Mouse (Mus musculus): ENCODE results near the gene Phlpp1. TPM values are rescaled to one million over a fixed set of nuclear protein-coding genes. Genes with fewer than 3 reads are reported as not detected.

The Phlpp1 gene
- total and polyA plus RNA-seq, 3 experiments: 14.8 to 38.4 (median 20.9) TPM

- TF ChIP-seq JUN (IDR thresholded peaks at IDR 0.05; ENCODE audit: insufficient read depth, low read depth, low read length): peak; percentile 64; the same call in 1 of the 2 replicates
- TF ChIP-seq EP300 (IDR thresholded peaks at IDR 0.05; ENCODE audit: low read length): peak; percentile 92
- TF ChIP-seq JUND (conservative IDR thresholded peaks at IDR 0.05; ENCODE audit: low read depth, low read length): peak; percentile 90
- peak; percentile 88 for TF ChIP-seq MEF2A (IDR thresholded peaks at IDR 0.05; ENCODE audit: borderline replicate concordance, low read depth, low read length)
- TF ChIP-seq ZNF384 (IDR thresholded peaks at IDR 0.05; ENCODE audit: low read depth, low read length): peak; percentile 22
- peak; percentile 35; the same call in 1 of the 2 replicates for TF ChIP-seq MAFK (IDR thresholded peaks at IDR 0.05; ENCODE audit: insufficient replicate concordance, low read length)
- TF ChIP-seq CHD2 (IDR thresholded peaks at IDR 0.05; ENCODE audit: low read length): peak; percentile 34; the same call in 1 of the 2 replicates
- peak; percentile 77 for TF ChIP-seq BHLHE40 (IDR thresholded peaks at IDR 0.05; ENCODE audit: low read depth, low read length)
- no peak for TF ChIP-seq CTCF (conservative IDR thresholded peaks at IDR 0.05 in 1 of 2, IDR thresholded peaks at IDR 0.05 in 1 of 2; ENCODE audit: low read depth in 2 of 2, low read length in 2 of 2)
- TF ChIP-seq CHD1 (IDR thresholded peaks at IDR 0.05; ENCODE audit: low read depth, low read length): no peak
- peak; percentile 33; the same call in 1 of the 2 replicates for TF ChIP-seq SIN3A (IDR thresholded peaks at IDR 0.05; ENCODE audit: low read length)
- TF ChIP-seq RCOR1 (conservative IDR thresholded peaks at IDR 0.05; ENCODE audit: low read depth, low read length): peak; percentile 73; the same call in 1 of the 2 replicates
- peak; percentile 79 for TF ChIP-seq ETS1 (conservative IDR thresholded peaks at IDR 0.05; ENCODE audit: low read depth, low read length)
- peak; percentile 80 for TF ChIP-seq IRF4 (IDR thresholded peaks at IDR 0.05; ENCODE audit: low read depth, low read length)
- no peak for TF ChIP-seq PAX5 (IDR thresholded peaks at IDR 0.05; ENCODE audit: low read length)
- H3K4me1 ChIP-seq (ENCODE audit: control insufficient read depth in 1 of 2, insufficient read depth in 2 of 2): peaks cover 8 to 81% of the 10 kb centered on the region in 2 experiments
- peaks cover 5% of the 10 kb centered on the region for H3K9me3 ChIP-seq (replicated peaks; ENCODE audit: low read length)
- peaks cover 20% of the 10 kb centered on the region; the same call in 1 of the 2 replicates for H3K79me2 ChIP-seq (replicated peaks; ENCODE audit: control insufficient read depth, extremely low read depth, insufficient read depth, poor library complexity, severe bottlenecking)
- peaks cover 0 to 22% of the 10 kb centered on the region in 2 experiments for H3K36me3 ChIP-seq (replicated peaks in 1 of 2; ENCODE audit: control insufficient read depth in 1 of 2, insufficient read depth in 1 of 2, low read length in 1 of 2)
- peak overlapping the region; percentile 87 for H3K4me2 ChIP-seq (ENCODE audit: insufficient read depth, low read depth, poor library complexity, severe bottlenecking)
- in situ Hi-C loops (cut with MboI; ENCODE audit: low pct_ligation_motif_present, low pct_unique_long_range_greater_than_20kb, low sequenced_read_pairs): no loop called here
- dilution Hi-C loops (cut with MboI; ENCODE audit: extremely low pct_ligation_motif_present, extremely low pct_unique_long_range_greater_than_20kb, low sequenced_read_pairs): no loop called here
- peak; percentile 59 for DNase-seq (ENCODE audit: extremely low read depth)
- H3K27ac ChIP-seq (ENCODE audit: insufficient read depth, low read depth): peak overlapping the region; percentile 34; the same call in 1 of the 2 replicates
- H3K4me3 ChIP-seq (replicated peaks in 1 of 3; ENCODE audit: low read depth in 2 of 3, low read length in 2 of 3, poor library complexity in 1 of 3): no peak overlapping the region
- H3K27me3 ChIP-seq (replicated peaks): no peaks in the 10 kb centered on the region
- H3K9ac ChIP-seq (ENCODE audit: insufficient read depth, low read depth): no peak overlapping the region
These were observed 59.8 kb downstream of the Phlpp1 start for GRCm38 (mm10) chr1:106231345-106231744.

- Histone ChIP-seq H3K9ac (ENCODE audit: insufficient read depth, low read depth) (no peak overlapping the region), H3K4me3 (replicated peaks in 1 of 3; ENCODE audit: low read depth in 2 of 3, low read length in 2 of 3, poor library complexity in 1 of 3) (no peak overlapping the region), H3K27me3 (replicated peaks) (no peaks in the 10 kb centered on the region), H3K4me1 (ENCODE audit: control insufficient read depth in 1 of 2, insufficient read depth in 2 of 2) (peaks cover 8 to 80% of the 10 kb centered on the region in 2 experiments), H3K9me3 (replicated peaks; ENCODE audit: low read length) (peaks cover 5% of the 10 kb centered on the region), H3K4me2 (ENCODE audit: insufficient read depth, low read depth, poor library complexity, severe bottlenecking) (no peak overlapping the region), H3K36me3 (replicated peaks in 1 of 2; ENCODE audit: control insufficient read depth in 1 of 2, insufficient read depth in 1 of 2, low read length in 1 of 2) (peaks cover 0 to 20% of the 10 kb centered on the region in 2 experiments), H3K27ac (ENCODE audit: insufficient read depth, low read depth) (no peak overlapping the region), H3K79me2 (replicated peaks; ENCODE audit: control insufficient read depth, extremely low read depth, insufficient read depth, poor library complexity, severe bottlenecking) (peaks cover 21% of the 10 kb centered on the region; the same call in 1 of the 2 replicates)
- TF ChIP-seq KAT2A (IDR thresholded peaks at IDR 0.05; ENCODE audit: insufficient replicate concordance, low read length) (no peak), SIN3A (IDR thresholded peaks at IDR 0.05; ENCODE audit: low read length) (0 out of 2 replicates have a peak, but pooled peaks have one; percentile 7)
- dilution Hi-C loops (cut with MboI; ENCODE audit: extremely low pct_ligation_motif_present, extremely low pct_unique_long_range_greater_than_20kb, low sequenced_read_pairs) (no loop called here), in situ Hi-C loops (cut with MboI; ENCODE audit: low pct_ligation_motif_present, low pct_unique_long_range_greater_than_20kb, low sequenced_read_pairs) (no loop called here)
- no peak for DNase-seq (ENCODE audit: extremely low read depth)
These were observed 60.4 kb downstream of the Phlpp1 start for GRCm38 (mm10) chr1:106231805-106232459.

All from CH12.LX (cell line).